Mouse (Mus musculus) liver, postnatal 0 days (tissue): ENCODE data around the gene Pkd2. TPM values are rescaled to one million over a fixed set of nuclear protein-coding genes. Genes with fewer than 3 reads are reported as not detected.

Source experiments
- ATAC-seq: fragments of 200-750 bp; cut with Nextera tagmentation; 2 replicates; pipeline ENCODE4 v1.8.0; 2017; ENCODE audit warnings: mild to moderate bottlenecking, moderate library complexity
- DNase-seq: peaks from one replicate; pipeline ENCODE4 v3.0.0-alpha.2; 2016
- H3K27ac ChIP-seq: fragments of 300-500 bp; sonication (generic); 2 replicates; pipeline ENCODE4 v1.5.1; 2014; ENCODE audit warnings: antibody characterized with exemption, moderate library complexity, mild to moderate bottlenecking, low read depth
- H3K27me3 ChIP-seq: fragments of 300-500 bp; sonication (generic); 2 replicates; pipeline ENCODE4 v1.6.1; 2014; ENCODE audit warnings: low read length, control low read depth, mixed read lengths; ENCODE audit not compliant: insufficient read depth
- H3K36me3 ChIP-seq: fragments of 300-500 bp; sonication (generic); replicated peaks from 2 replicates; pipeline ENCODE4 v1.6.1; 2014; ENCODE audit warnings: mild to moderate bottlenecking, control low read depth, low read length, moderate library complexity, mixed read lengths; ENCODE audit not compliant: insufficient read depth
- H3K4me1 ChIP-seq: fragments of 300-500 bp; sonication (generic); 2 replicates; pipeline ENCODE4 v1.6.1; 2014; ENCODE audit warnings: antibody characterized with exemption, mild to moderate bottlenecking, control low read depth; ENCODE audit not compliant: insufficient read depth
- H3K4me2 ChIP-seq: fragments of 300-500 bp; sonication (generic); 2 replicates; pipeline ENCODE4 v1.6.1; 2014; ENCODE audit warnings: low read depth, mild to moderate bottlenecking, low read length, moderate library complexity, mixed read lengths
- H3K4me3 ChIP-seq: fragments of 300-500 bp; sonication (generic); 2 replicates; pipeline ENCODE4 v1.5.1; 2014; ENCODE audit warnings: low read depth, low read length
- H3K9ac ChIP-seq: fragments of 300-500 bp; sonication (generic); replicated peaks from 2 replicates; pipeline ENCODE4 v1.6.1; 2014; ENCODE audit warnings: mild to moderate bottlenecking, moderate library complexity
- H3K9me3 ChIP-seq: fragments of 300-500 bp; sonication (generic); 2 replicates; pipeline ENCODE4 v1.6.1; 2016; ENCODE audit warnings: mild to moderate bottlenecking, control low read depth, low read length, mixed read lengths
- CTCF ChIP-seq: sonication (generic); IDR thresholded peaks from 2 replicates; pipeline ENCODE4 v1.5.1; 2016; ENCODE audit warnings: antibody characterized with exemption, low read depth
- EP300 ChIP-seq: IDR thresholded peaks from 2 replicates; pipeline ENCODE4 v1.6.1; 2016; ENCODE audit warnings: antibody characterized with exemption, low read depth, mild to moderate bottlenecking
- WGBS: fragments of 180-500 bp; shearing (Covaris S2); extraction: QIAGEN DNeasy Blood & Tissue Kit; methylation state at CpG from one replicate; pipeline ENCODE4 v1.1.7; 2014; ENCODE audit not compliant: insufficient replicate concordance; 5-methylcytosine and 5-hydroxymethylcytosine counted together
- polyA plus RNA-seq: library from polyadenylated mRNA; unstranded; fragments of >200 nt; fragmentation: Nextera tagmentation; extraction: Ambion mirVana; gene quantifications from 2 replicates; pipeline ENCODE4 v1.2.1, GENCODE M21; 2015

Gene Pkd2
- polyA plus RNA-seq, 1 experiment from 2014 or later, result 0.95 TPM

DNA sequence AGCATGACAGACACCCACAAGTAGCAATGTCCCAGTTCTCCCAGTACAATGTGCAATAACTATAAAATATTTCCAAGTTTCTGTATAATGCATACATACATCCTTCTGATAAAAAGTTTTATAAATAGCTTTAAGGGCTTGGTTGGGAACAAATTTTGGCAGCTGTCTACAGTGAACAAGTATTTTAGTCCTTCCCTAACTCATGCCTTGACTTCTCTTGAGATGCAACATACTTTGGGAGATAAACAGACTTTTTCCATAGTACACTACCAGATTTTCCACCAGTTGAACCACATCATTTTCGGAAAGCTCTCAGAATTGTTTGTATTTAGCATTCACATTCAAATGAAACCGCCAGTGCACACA lies 48.6 kb downstream of the Pkd2 start:
- DNase-seq (no peak), ATAC-seq (no peak)
- peaks cover 6% of the 10 kb centered on the region; the same call in 1 of the 2 replicates for H3K4me1 ChIP-seq
- peak overlapping the region; percentile 64 for H3K4me3 ChIP-seq
- no peaks in the 10 kb centered on the region for H3K27me3 ChIP-seq
- H3K4me2 ChIP-seq, result peak overlapping the region; percentile 69
- 1% methylated on average over 2 of the region's 2 CpGs for WGBS
- no peak overlapping the region for H3K27ac ChIP-seq
- TF ChIP-seq EP300 (no peak), CTCF (no peak)
- no peaks in the 10 kb centered on the region for H3K9me3 ChIP-seq
- no peak overlapping the region for H3K9ac ChIP-seq
- peaks cover 3% of the 10 kb centered on the region for H3K36me3 ChIP-seq

DNA sequence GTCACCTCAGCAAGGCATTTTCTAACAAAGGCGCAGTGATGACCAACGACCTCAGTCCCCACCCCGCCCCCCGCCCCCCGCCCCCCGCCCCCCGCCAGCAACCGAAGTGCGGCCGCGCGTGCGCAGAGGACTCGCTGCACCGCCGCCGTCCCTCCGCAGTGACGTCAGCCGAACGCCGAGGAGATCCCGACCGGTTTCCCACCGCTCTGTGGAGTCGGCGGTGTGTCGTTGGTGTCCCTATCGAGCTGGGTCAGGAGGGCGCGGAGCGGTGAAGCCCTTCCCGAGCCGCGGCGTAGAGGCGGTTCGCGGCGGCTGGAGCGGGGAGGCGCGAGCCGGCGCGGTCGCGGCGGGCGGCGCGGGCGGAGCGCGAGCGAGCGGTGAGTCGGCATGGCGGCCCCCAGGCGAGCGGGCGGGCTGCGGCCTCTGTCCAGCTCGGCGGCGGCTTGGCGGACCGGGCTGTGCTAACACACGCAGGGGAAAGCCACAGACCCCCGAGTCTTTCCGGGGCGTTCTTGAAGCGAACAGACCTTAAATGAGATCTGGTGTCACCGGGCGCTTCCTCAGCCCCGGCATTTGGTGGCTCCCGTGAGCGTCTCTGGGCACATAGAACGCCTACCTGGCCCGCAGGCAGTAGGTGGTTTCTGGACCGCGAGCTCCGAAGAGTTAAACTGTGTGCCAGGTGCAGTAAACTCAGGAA lies 49.1 kb downstream of the Pkd2 start, which contains the start of gene BC005561:
Gene BC005561, plus strand, starts transcription at position 158 of the 697 bp plus-strand sequence.
- no peak for TF ChIP-seq CTCF
- TF ChIP-seq EP300, result no peak
- no peaks in the 10 kb centered on the region; the same call in none of the 2 replicates for H3K36me3 ChIP-seq
- peak within 1 kb of the TSS; percentile 92 for H3K27ac ChIP-seq
- ATAC-seq (peak; percentile 94), DNase-seq (peak; percentile 87)
- peak within 1 kb of the TSS; percentile 69 for H3K4me2 ChIP-seq
- peak within 1 kb of the TSS; percentile 64 for H3K4me3 ChIP-seq
- peak within 1 kb of the TSS; percentile 90 for H3K9ac ChIP-seq
- peaks cover 6% of the 10 kb centered on the region; the same call in 1 of the 2 replicates for H3K4me1 ChIP-seq
- H3K27me3 ChIP-seq, result no peaks in the 10 kb centered on the region
- no peaks in the 10 kb centered on the region for H3K9me3 ChIP-seq
- 1% methylated on average over 39 of the region's 83 CpGs for WGBS

DNA sequence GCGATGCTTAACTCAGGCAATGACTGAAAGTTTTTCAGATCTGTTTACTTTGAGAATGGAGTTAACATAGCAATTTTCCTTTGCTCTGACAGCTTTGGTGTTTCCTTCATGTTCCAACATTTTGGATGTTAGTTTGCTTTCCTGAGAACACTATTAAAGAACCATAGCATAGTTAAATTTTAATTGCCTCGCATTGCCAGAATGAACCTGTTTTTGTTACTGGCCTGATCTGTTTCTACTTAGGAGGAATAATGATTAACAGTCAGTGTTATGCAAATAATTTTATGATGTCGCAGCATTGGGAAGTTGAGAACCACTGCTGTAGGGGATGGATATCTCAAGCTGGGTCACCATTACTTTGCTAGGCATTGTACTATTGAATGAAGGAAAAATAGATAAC lies 52.0 kb downstream of the Pkd2 start:
- Histone ChIP-seq H3K9ac (no peak overlapping the region), H3K36me3 (no peaks in the 10 kb centered on the region; the same call in 1 of the 2 replicates), H3K27me3 (no peaks in the 10 kb centered on the region), H3K9me3 (0 out of 2 replicates have a peak, but pooled peaks cover 6% of the 10 kb centered on the region), H3K27ac (no peak overlapping the region), H3K4me1 (peaks cover 6% of the 10 kb centered on the region; the same call in 1 of the 2 replicates), H3K4me3 (no peak overlapping the region), H3K4me2 (no peak overlapping the region)
- ATAC-seq (no peak), DNase-seq (no peak)
- 85% methylated on average over 3 of the region's 3 CpGs for WGBS
- no peak for TF ChIP-seq EP300

DNA sequence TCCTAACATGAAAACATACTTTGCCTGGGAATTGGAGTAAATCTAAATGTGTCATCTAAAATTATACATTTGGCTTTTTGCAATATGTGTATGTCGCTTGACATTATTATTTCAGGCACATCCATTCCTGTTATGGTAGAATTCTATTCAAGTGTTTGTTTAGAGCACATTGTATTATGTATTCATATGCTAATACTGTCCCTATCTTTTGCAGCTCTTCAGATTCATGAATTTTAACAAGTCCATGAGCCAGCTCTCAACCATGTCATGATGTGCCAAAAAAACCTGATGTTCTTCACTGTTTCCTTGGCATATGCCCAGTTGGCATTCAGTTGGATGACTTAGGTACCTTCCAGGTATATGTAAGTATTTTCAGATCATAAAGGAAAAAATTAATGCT lies 79.4 kb downstream of the Pkd2 start:
- Histone ChIP-seq H3K27ac (no peak overlapping the region), H3K27me3 (no peaks in the 10 kb centered on the region), H3K36me3 (peaks cover 29% of the 10 kb centered on the region), H3K4me3 (no peak overlapping the region), H3K4me1 (no peaks in the 10 kb centered on the region), H3K9me3 (no peaks in the 10 kb centered on the region), H3K9ac (no peak overlapping the region), H3K4me2 (no peak overlapping the region)
- 81% methylated on average over 1 of the region's 1 CpGs for WGBS
- DNase-seq, result no peak
- TF ChIP-seq EP300 (no peak), CTCF (no peak)
- no peak for ATAC-seq

- Histone ChIP-seq H3K9ac (no peak overlapping the region), H3K9me3 (no peaks in the 10 kb centered on the region), H3K4me3 (no peak overlapping the region), H3K27me3 (no peaks in the 10 kb centered on the region), H3K4me1 (no peaks in the 10 kb centered on the region), H3K27ac (no peak overlapping the region), H3K36me3 (peaks cover 29% of the 10 kb centered on the region), H3K4me2 (no peak overlapping the region)
- no peak for DNase-seq
- TF ChIP-seq CTCF (no peak), EP300 (no peak)
- 88% methylated on average over 4 of the region's 4 CpGs for WGBS
- ATAC-seq, result no peak
Observed at GRCm38 (mm10) chr5:104539331-104539730, 80.1 kb downstream of the Pkd2 start.

Other genes starting within 250 kb of the Pkd2 start
- gene Ibsp, start 160.3 kb upstream of the Pkd2 start, polyA plus RNA-seq, result not detected in 2 replicates
- gene Mepe, start 134.1 kb upstream of the Pkd2 start, polyA plus RNA-seq, result not detected in 2 replicates
- gene Spp1, start 24.3 kb upstream of the Pkd2 start, polyA plus RNA-seq, result 73.9 and 103 TPM in 2 replicates
- 2.6 and 3.0 TPM in 2 replicates for gene BC005561, start 48.9 kb downstream of the Pkd2 start, polyA plus RNA-seq